Mouse (Mus musculus): ENCODE data around the gene Gm28044. TPM values are rescaled to one million over a fixed set of nuclear protein-coding genes. Genes with fewer than 3 reads are reported as not detected.
A peak's percentile ranks its signal among the peaks of the same experiment; 100 is the strongest.
"Not testable (repeated sequence)": the region's sequence is repeated elsewhere in the genome, so short reads cannot be mapped to it uniquely, and the experiment has no call there.

The Gm28044 gene
- polyA plus RNA-seq, 1 experiment from 2014 or later, result 0.62 TPM

GRCm38 (mm10) chr13:67306718-67307117 is 53.6 kb downstream of the Gm28044 start:
- H3K4me3 ChIP-seq (ENCODE audit: low read length), result peak overlapping the region; percentile 82
- no peaks in the 10 kb centered on the region for H3K27me3 ChIP-seq (ENCODE audit: control insufficient read depth, insufficient read depth, low read depth, low read length)
- H3K9ac ChIP-seq (ENCODE audit: low read length), result peak overlapping the region; percentile 73
- H3K9me3 ChIP-seq (ENCODE audit: control insufficient read depth, low read length), result no peaks in the 10 kb centered on the region
- H3K4me1 ChIP-seq (replicated peaks; ENCODE audit: control insufficient read depth, insufficient read depth, low read length), result 0 out of 2 replicates have a peak, but pooled peaks cover 2% of the 10 kb centered on the region
- H3K4me2 ChIP-seq (ENCODE audit: low read depth, low read length), result peak overlapping the region; percentile 76
- H3K36me3 ChIP-seq (ENCODE audit: control insufficient read depth, insufficient read depth, low read length), result no peaks in the 10 kb centered on the region
- H3K27ac ChIP-seq (ENCODE audit: low read length), result 0 out of 2 replicates have a peak overlapping the region, but pooled peaks have one; percentile 25
- ATAC-seq (ENCODE audit: low read depth), result peak; percentile 56
- 26% methylated on average over 5 of the region's 5 CpGs for WGBS

DNA sequence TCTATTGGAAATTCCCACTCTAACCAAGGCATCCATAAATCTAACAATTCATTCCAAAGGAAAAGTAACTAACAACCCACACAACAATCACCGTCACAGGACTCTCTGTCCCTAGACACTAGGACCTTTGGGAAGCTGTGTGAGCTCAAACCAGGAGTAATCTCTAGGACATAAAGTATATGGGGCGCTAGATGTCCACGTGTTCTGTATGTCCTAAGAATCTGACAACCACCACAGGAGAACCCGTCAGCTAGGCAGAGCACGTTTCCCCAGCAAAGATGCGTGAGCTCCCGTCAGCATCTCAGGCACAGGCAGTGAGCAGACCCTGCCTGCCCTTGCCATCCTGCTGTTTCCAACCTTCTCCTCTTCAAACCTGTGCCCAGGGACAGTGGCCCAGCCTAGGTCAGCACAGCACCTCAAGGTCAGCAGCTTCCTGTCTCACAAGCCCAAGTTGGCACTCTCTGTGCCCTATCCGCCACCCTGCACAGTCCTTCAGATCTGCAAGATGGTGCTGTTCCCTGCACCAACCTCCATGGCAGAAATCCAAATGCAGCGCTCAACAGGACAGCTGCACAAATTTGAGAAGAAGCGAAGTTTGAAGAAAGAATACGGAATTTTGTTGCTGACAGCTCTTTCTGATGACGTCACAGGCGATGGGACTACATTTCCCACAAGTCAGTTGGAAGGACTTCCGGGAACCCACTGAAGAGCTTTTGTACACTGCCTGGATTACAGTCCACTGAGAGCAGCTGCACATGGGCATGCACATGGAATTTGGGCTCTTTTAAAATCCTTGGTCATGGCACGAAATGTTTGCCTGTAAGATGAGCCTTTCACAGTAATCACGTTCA is 54.3 kb downstream of the Gm28044 start, which contains the start of gene Zfp457:
Zfp457 (minus strand) TSS at position 664 of the 851 bp plus-strand sequence.
- 9% methylated on average over 16 of the region's 16 CpGs for WGBS
- 0 out of 2 replicates have a peak, but pooled peaks cover 2% of the 10 kb centered on the region for H3K4me1 ChIP-seq (replicated peaks; ENCODE audit: control insufficient read depth, insufficient read depth, low read length)
- peak within 1 kb of the TSS; percentile 82 for H3K4me3 ChIP-seq (ENCODE audit: low read length)
- ATAC-seq (ENCODE audit: low read depth), result peak; percentile 99
- H3K9ac ChIP-seq (ENCODE audit: low read length), result peak within 1 kb of the TSS; percentile 73
- peak within 1 kb of the TSS; percentile 76 for H3K4me2 ChIP-seq (ENCODE audit: low read depth, low read length)
- H3K27ac ChIP-seq (ENCODE audit: low read length), result 0 out of 2 replicates have a peak within 1 kb of the TSS, but pooled peaks have one; percentile 25
- H3K27me3 ChIP-seq (ENCODE audit: control insufficient read depth, insufficient read depth, low read depth, low read length), result no peaks in the 10 kb centered on the region
- H3K9me3 ChIP-seq (ENCODE audit: control insufficient read depth, low read length), result no peaks in the 10 kb centered on the region
- no peaks in the 10 kb centered on the region for H3K36me3 ChIP-seq (ENCODE audit: control insufficient read depth, insufficient read depth, low read length)

DNA sequence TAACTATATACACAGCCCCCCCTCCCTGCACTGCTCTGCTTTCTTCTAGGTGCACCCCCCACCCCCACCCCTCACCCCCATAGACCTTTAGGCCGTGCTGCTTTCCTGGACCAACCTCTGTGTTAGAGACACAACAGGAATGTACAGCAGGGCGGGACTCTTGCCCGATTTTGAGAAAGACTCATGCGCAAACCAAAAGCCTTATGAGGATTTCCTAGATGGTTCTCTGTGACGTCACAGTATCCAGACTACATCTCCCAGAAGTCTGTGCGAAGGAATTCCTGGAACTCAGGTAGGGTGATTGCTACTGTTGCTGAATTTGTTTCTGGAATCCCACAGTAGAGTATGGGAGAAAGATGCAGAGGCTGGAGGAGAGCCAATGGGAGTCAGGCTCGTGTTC is 82.0 kb downstream of the Gm28044 start, which contains the start of gene Zfp458:
Zfp458 (minus strand) TSS at position 153 of the 400 bp plus-strand sequence.
- no peaks in the 10 kb centered on the region for H3K36me3 ChIP-seq (ENCODE audit: control insufficient read depth, insufficient read depth, low read length)
- no peak within 1 kb of the TSS for H3K9ac ChIP-seq (ENCODE audit: low read length)
- WGBS, result 40% methylated on average over 7 of the region's 7 CpGs
- no peaks in the 10 kb centered on the region for H3K27me3 ChIP-seq (ENCODE audit: control insufficient read depth, insufficient read depth, low read depth, low read length)
- 0 out of 2 replicates have a peak within 1 kb of the TSS, but pooled peaks have one; percentile 25 for H3K4me2 ChIP-seq (ENCODE audit: low read depth, low read length)
- no peaks in the 10 kb centered on the region for H3K4me1 ChIP-seq (replicated peaks; ENCODE audit: control insufficient read depth, insufficient read depth, low read length)
- H3K4me3 ChIP-seq (ENCODE audit: low read length), result peak within 1 kb of the TSS; percentile 18; the same call in 1 of the 2 replicates
- ATAC-seq (ENCODE audit: low read depth), result peak; percentile 47
- no peaks in the 10 kb centered on the region for H3K9me3 ChIP-seq (ENCODE audit: control insufficient read depth, low read length)
- H3K27ac ChIP-seq (ENCODE audit: low read length), result no peak within 1 kb of the TSS

DNA sequence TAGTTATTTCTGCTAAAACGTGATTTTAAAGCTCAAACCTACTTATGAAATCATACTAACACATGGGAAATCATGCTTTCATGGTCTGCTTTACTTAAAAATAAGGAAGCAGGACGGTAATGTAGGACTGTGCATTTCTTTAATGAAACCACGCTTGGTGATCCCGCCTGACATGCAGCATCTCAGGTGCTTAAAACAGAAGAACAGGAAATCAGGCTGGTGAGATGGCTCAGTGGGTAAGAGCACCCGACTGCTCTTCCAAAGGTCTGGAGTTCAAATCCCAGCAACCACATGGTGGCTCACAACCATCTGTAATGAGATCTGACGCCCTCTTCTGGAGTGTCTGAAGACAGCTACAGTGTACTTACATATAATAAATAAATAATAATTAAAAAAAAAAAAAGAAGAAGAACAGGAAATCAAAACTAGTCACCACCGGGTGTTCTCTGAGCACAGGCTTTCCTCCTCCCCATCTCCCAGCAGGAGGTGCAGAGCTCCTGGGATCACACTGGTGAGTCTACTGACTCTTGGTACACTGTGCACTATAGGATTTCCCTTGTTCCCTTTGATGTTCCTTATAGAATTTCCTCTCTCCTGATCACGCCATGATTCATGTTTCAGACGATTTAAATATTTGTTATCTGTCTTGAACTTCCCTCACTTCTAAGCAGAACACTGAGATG is 90.8 kb downstream of the Gm28044 start:
- not testable (repeated sequence) for H3K4me1 ChIP-seq (replicated peaks; ENCODE audit: control insufficient read depth, insufficient read depth, low read length); H3K27ac ChIP-seq (ENCODE audit: low read length); H3K27me3 ChIP-seq (ENCODE audit: control insufficient read depth, insufficient read depth, low read depth, low read length); H3K36me3 ChIP-seq (ENCODE audit: control insufficient read depth, insufficient read depth, low read length); H3K9me3 ChIP-seq (ENCODE audit: control insufficient read depth, low read length)
- Histone ChIP-seq H3K4me3 (ENCODE audit: low read length) (peak overlapping the region; percentile 80), H3K9ac (ENCODE audit: low read length) (peak overlapping the region; percentile 83), H3K4me2 (ENCODE audit: low read depth, low read length) (peak overlapping the region; percentile 74)
- 34% methylated on average over 8 of the region's 9 CpGs for WGBS
- ATAC-seq (ENCODE audit: low read depth), result peak; percentile 51

- Histone ChIP-seq H3K27me3 (ENCODE audit: control insufficient read depth, insufficient read depth, low read depth, low read length) (no peaks in the 10 kb centered on the region), H3K9ac (ENCODE audit: low read length) (peak overlapping the region; percentile 83), H3K4me3 (ENCODE audit: low read length) (peak overlapping the region; percentile 80), H3K9me3 (ENCODE audit: control insufficient read depth, low read length) (0 out of 2 replicates have a peak, but pooled peaks cover 7% of the 10 kb centered on the region), H3K27ac (ENCODE audit: low read length) (0 out of 2 replicates have a peak overlapping the region, but pooled peaks have one; percentile 49), H3K36me3 (ENCODE audit: control insufficient read depth, insufficient read depth, low read length) (no peaks in the 10 kb centered on the region), H3K4me2 (ENCODE audit: low read depth, low read length) (peak overlapping the region; percentile 74), H3K4me1 (replicated peaks; ENCODE audit: control insufficient read depth, insufficient read depth, low read length) (peaks cover 3% of the 10 kb centered on the region; the same call in 1 of the 2 replicates)
- peak; percentile 99 for ATAC-seq (ENCODE audit: low read depth)
- 6% methylated on average over 18 of the region's 18 CpGs for WGBS
Observed at GRCm38 (mm10) chr13:67268568-67269369, 91.6 kb downstream of the Gm28044 start.

Other genes starting within 250 kb of the Gm28044 start
- 0.11 and 0.46 TPM in 2 replicates for gene Rslcan18, start 244.3 kb downstream of the Gm28044 start, polyA plus RNA-seq (2015; fragmentation: Nextera tagmentation; extraction: Ambion mirVana)
- 2.0 and 2.3 TPM in 2 replicates for gene Zfp759, start 238.9 kb downstream of the Gm28044 start, polyA plus RNA-seq (2015; fragmentation: Nextera tagmentation; extraction: Ambion mirVana)
- gene Rsl1, start 187.4 kb downstream of the Gm28044 start, polyA plus RNA-seq (2015; fragmentation: Nextera tagmentation; extraction: Ambion mirVana), result 8.5 and 9.7 TPM in 2 replicates
- 1.8 and 2.6 TPM in 2 replicates for gene Zfp455, start 166.0 kb downstream of the Gm28044 start, polyA plus RNA-seq (2015; fragmentation: Nextera tagmentation; extraction: Ambion mirVana)
- 1.9 and 2.0 TPM in 2 replicates for gene Zfp458, start 82.1 kb downstream of the Gm28044 start, polyA plus RNA-seq (2015; fragmentation: Nextera tagmentation; extraction: Ambion mirVana)
- 0.75 and 0.85 TPM in 2 replicates for gene Zfp457, start 54.1 kb downstream of the Gm28044 start, polyA plus RNA-seq (2015; fragmentation: Nextera tagmentation; extraction: Ambion mirVana)
- 2.3 and 2.8 TPM in 2 replicates for gene Zfp595, start 28.0 kb downstream of the Gm28044 start, polyA plus RNA-seq (2015; fragmentation: Nextera tagmentation; extraction: Ambion mirVana)
- gene Zfp953, start 69 bp upstream of the Gm28044 start, polyA plus RNA-seq (2015; fragmentation: Nextera tagmentation; extraction: Ambion mirVana), result 1.1 and 1.3 TPM in 2 replicates
- gene Gm28041, start 15.2 kb upstream of the Gm28044 start, polyA plus RNA-seq (2015; fragmentation: Nextera tagmentation; extraction: Ambion mirVana), result 0.35 and 1.0 TPM in 2 replicates
- 1.6 and 2.0 TPM in 2 replicates for gene Zfp456, start 15.3 kb upstream of the Gm28044 start, polyA plus RNA-seq (2015; fragmentation: Nextera tagmentation; extraction: Ambion mirVana)
- 8.5 and 8.7 TPM in 2 replicates for gene Zfp429, start 39.3 kb upstream of the Gm28044 start, polyA plus RNA-seq (2015; fragmentation: Nextera tagmentation; extraction: Ambion mirVana)
- 1.2 and 1.3 TPM in 2 replicates for gene Zfp459, start 60.9 kb upstream of the Gm28044 start, polyA plus RNA-seq (2015; fragmentation: Nextera tagmentation; extraction: Ambion mirVana)
- 10.8 and 12.0 TPM in 2 replicates for gene Zfp874a, start 91.1 kb upstream of the Gm28044 start, polyA plus RNA-seq (2015; fragmentation: Nextera tagmentation; extraction: Ambion mirVana)
- 3.5 and 3.6 TPM in 2 replicates for gene Zfp874b, start 123.7 kb upstream of the Gm28044 start, polyA plus RNA-seq (2015; fragmentation: Nextera tagmentation; extraction: Ambion mirVana)
- 13.3 and 14.9 TPM in 2 replicates for gene Zfp58, start 140.0 kb upstream of the Gm28044 start, polyA plus RNA-seq (2015; fragmentation: Nextera tagmentation; extraction: Ambion mirVana)
- gene Gm26965, start 165.6 kb upstream of the Gm28044 start, polyA plus RNA-seq (2015; fragmentation: Nextera tagmentation; extraction: Ambion mirVana), result not detected in 2 replicates
- 20.9 and 21.9 TPM in 2 replicates for gene Zfp87, start 165.6 kb upstream of the Gm28044 start, polyA plus RNA-seq (2015; fragmentation: Nextera tagmentation; extraction: Ambion mirVana)
- 13.8 and 14.5 TPM in 2 replicates for gene Zfp748, start 193.3 kb upstream of the Gm28044 start, polyA plus RNA-seq (2015; fragmentation: Nextera tagmentation; extraction: Ambion mirVana)
- 4.5 and 4.7 TPM in 2 replicates for gene Zfp729b, start 249.2 kb upstream of the Gm28044 start, polyA plus RNA-seq (2015; fragmentation: Nextera tagmentation; extraction: Ambion mirVana)

Data from lung, embryonic 16.5 days (tissue).